In genomic region chr6:55383897-55384296, GRCm38 (mm10) we compare ENCODE assay signal across 10 mouse cellular contexts. TPM values are rescaled to one million over a fixed set of nuclear protein-coding genes. Genes with fewer than 3 reads are reported as not detected.
A peak's percentile ranks its signal among the peaks of the same experiment; 100 is the strongest.
DNase-seq lines count a peak whose midpoint lies in the region; ATAC-seq and TF ChIP-seq lines count a peak whose summit lies in the region.
"Had no signal": no experiment of that assay in that cellular context is flagged by ENCODE, and none has a peak within 500 bp of the region (broad histone marks: within the 10 kb centered on the region; RNA-seq: fewer than 3 reads in every experiment).

No protein-coding gene starts in this region.

- H3K27ac ChIP-seq in hindbrain, embryonic 11.5 days (ENCODE audit: low read depth, low read length), result no peak overlapping the region
- H3K27ac ChIP-seq in hindbrain, embryonic 14.5 days, result no peak overlapping the region
- no peak overlapping the region for H3K27ac ChIP-seq in limb, embryonic 10.5 days
- H3K27ac ChIP-seq: embryonic facial prominence, embryonic 12.5 days had no signal

- H3K4me3 ChIP-seq in hindbrain, embryonic 11.5 days (ENCODE audit: low read depth, low read length), result no peak overlapping the region
- no peak overlapping the region for H3K4me3 ChIP-seq in hindbrain, embryonic 14.5 days (replicated peaks; ENCODE audit: low read length)
- H3K4me3 ChIP-seq in G1E (ENCODE audit: low read depth, low read length), result no peak overlapping the region
- no peak overlapping the region for H3K4me3 ChIP-seq in limb, embryonic 10.5 days
- H3K4me3 ChIP-seq: embryonic facial prominence, embryonic 12.5 days had no signal

- H3K4me2 ChIP-seq in hindbrain, embryonic 11.5 days (replicated peaks; ENCODE audit: low read depth, low read length), result no peak overlapping the region
- no peak overlapping the region for H3K4me2 ChIP-seq in hindbrain, embryonic 14.5 days (replicated peaks)
- H3K4me2 ChIP-seq: embryonic facial prominence, embryonic 12.5 days had no signal

- H3K4me1 ChIP-seq in hindbrain, embryonic 11.5 days (replicated peaks; ENCODE audit: control insufficient read depth, insufficient read depth, low read length), result 0 out of 2 replicates have a peak, but pooled peaks cover 2% of the 10 kb centered on the region
- H3K4me1 ChIP-seq in hindbrain, embryonic 14.5 days (replicated peaks; ENCODE audit: control insufficient read depth, insufficient read depth, low read length), result no peaks in the 10 kb centered on the region
- no peaks in the 10 kb centered on the region for H3K4me1 ChIP-seq in G1E (ENCODE audit: insufficient read depth, low read depth, low read length)
- H3K4me1 ChIP-seq in limb, embryonic 10.5 days, result peaks cover 11% of the 10 kb centered on the region
- H3K4me1 ChIP-seq: embryonic facial prominence, embryonic 12.5 days had no signal

- no peak for ATAC-seq in hindbrain, embryonic 11.5 days (ENCODE audit: low FRiP score)
- no peak for ATAC-seq in hindbrain, embryonic 14.5 days (ENCODE audit: low FRiP score)
- ATAC-seq in G1E (ENCODE audit: extremely low read depth, insufficient number of reproducible peaks, low FRiP score, poor library complexity, severe bottlenecking), result no peak
- peak; percentile 47; the same call in 1 of the 2 replicates for ATAC-seq in granulocyte monocyte progenitor cell, adult 5-6 weeks (replicated peaks; ENCODE audit: poor library complexity, severe bottlenecking)

- H3K9ac ChIP-seq in hindbrain, embryonic 11.5 days (ENCODE audit: low read depth, low read length), result no peak overlapping the region
- no peak overlapping the region for H3K9ac ChIP-seq in hindbrain, embryonic 14.5 days
- H3K9ac ChIP-seq: embryonic facial prominence, embryonic 12.5 days had no signal

- peak; percentile 49 for TF ChIP-seq CTCF in G1E (IDR thresholded peaks at IDR 0.05; ENCODE audit: low read depth, low read length)

- peak; percentile 64 for DNase-seq in hindbrain, embryonic 11.5 days (ENCODE audit: low spot score)
- no peak for DNase-seq in hindbrain, embryonic 14.5 days (ENCODE audit: low spot score)
- no peak for DNase-seq in G1E (ENCODE audit: low spot score)
- peak; percentile 70 for DNase-seq in cerebellum, adult 8-10 months
- DNase-seq in limb, embryonic 10.5 days (ENCODE audit: low spot score), result peak; percentile 78
- DNase-seq in mesoderm, embryonic 11.5 days (ENCODE audit: low read depth, low spot score), result peak; percentile 52
- peak; percentile 34 to 48 for DNase-seq in thymus, postnatal 36 days

- H3K9me3 ChIP-seq in hindbrain, embryonic 11.5 days (ENCODE audit: control insufficient read depth, low read length), result no peaks in the 10 kb centered on the region
- H3K9me3 ChIP-seq in hindbrain, embryonic 14.5 days (ENCODE audit: control insufficient read depth, low read length), result no peaks in the 10 kb centered on the region
- H3K9me3 ChIP-seq in G1E (replicated peaks), result no peaks in the 10 kb centered on the region
- no peaks in the 10 kb centered on the region for H3K9me3 ChIP-seq in limb, embryonic 10.5 days (replicated peaks)
- H3K9me3 ChIP-seq: embryonic facial prominence, embryonic 12.5 days had no signal

- WGBS in hindbrain, embryonic 11.5 days, result 9% methylated on average over 1 of the region's 1 CpGs
- WGBS in hindbrain, embryonic 14.5 days, result 25% methylated on average over 1 of the region's 1 CpGs
- 16% methylated on average over 1 of the region's 1 CpGs for WGBS in limb, embryonic 10.5 days

- no peaks in the 10 kb centered on the region for H3K27me3 ChIP-seq in hindbrain, embryonic 11.5 days (ENCODE audit: control insufficient read depth, insufficient read depth, low read length)
- H3K27me3 ChIP-seq in hindbrain, embryonic 14.5 days (ENCODE audit: control insufficient read depth, insufficient read depth, low read length), result no peaks in the 10 kb centered on the region
- peaks cover 3% of the 10 kb centered on the region; the same call in 1 of the 2 replicates for H3K27me3 ChIP-seq in G1E (ENCODE audit: insufficient read depth, low read length)
- no peaks in the 10 kb centered on the region for H3K27me3 ChIP-seq in limb, embryonic 10.5 days (ENCODE audit: low read depth, poor library complexity, severe bottlenecking)

- H3K36me3 ChIP-seq in hindbrain, embryonic 11.5 days (ENCODE audit: control insufficient read depth, insufficient read depth, low read length), result no peaks in the 10 kb centered on the region
- no peaks in the 10 kb centered on the region for H3K36me3 ChIP-seq in hindbrain, embryonic 14.5 days (replicated peaks; ENCODE audit: control insufficient read depth, insufficient read depth)
- H3K36me3 ChIP-seq in G1E (replicated peaks), result no peaks in the 10 kb centered on the region
- no peaks in the 10 kb centered on the region for H3K36me3 ChIP-seq in limb, embryonic 10.5 days
- H3K36me3 ChIP-seq: embryonic facial prominence, embryonic 12.5 days had no signal

RNA-seq across cellular contexts. Expression of gene Ghrhr, which starts 7.8 kb away (rescaled TPM):
- not detected in 2 replicates for polyA plus RNA-seq in hindbrain, embryonic 11.5 days (2014; fragmentation: Nextera tagmentation; extraction: Ambion mirVana)
- polyA plus RNA-seq in hindbrain, embryonic 14.5 days (2014; fragmentation: Nextera tagmentation; extraction: Ambion mirVana), result not detected in 2 replicates
- total RNA-seq in G1E (2014; fragmentation: Nextera tagmentation) (not detected in 2 replicates), G1E (2017) (0.06 and 0.11 TPM in 2 replicates)
- not detected in 2 replicates for polyA plus RNA-seq in G1E (2012)
- not detected in 2 replicates for total RNA-seq in granulocyte monocyte progenitor cell, adult 5-6 weeks (2014; fragmentation: Nextera tagmentation)
- not detected in 2 replicates for total RNA-seq in granulocyte monocyte progenitor cell, adult 5-6 weeks (2017)
- polyA plus RNA-seq in limb, embryonic 10.5 days (2016; fragmentation: Nextera tagmentation; extraction: Ambion mirVana), result not detected in 2 replicates
- total RNA-seq: left cerebral cortex, postnatal 36 days had no signal
- polyA plus RNA-seq: embryonic facial prominence, embryonic 12.5 days had no signal

RNA-seq across cellular contexts. Expression of gene Aqp1, which starts 47.7 kb away (rescaled TPM):
- 0.46 and 0.56 TPM in 2 replicates for polyA plus RNA-seq in hindbrain, embryonic 11.5 days (2014; fragmentation: Nextera tagmentation; extraction: Ambion mirVana)
- 3.6 and 6.5 TPM in 2 replicates for polyA plus RNA-seq in hindbrain, embryonic 14.5 days (2014; fragmentation: Nextera tagmentation; extraction: Ambion mirVana)
- total RNA-seq in G1E (2014; fragmentation: Nextera tagmentation) (50.3 TPM in 1 of 2 replicates, not detected in the other), G1E (2017) (not detected in 2 replicates)
- not detected in 2 replicates for polyA plus RNA-seq in G1E (2012)
- 0.45 and 1.1 TPM in 2 replicates for total RNA-seq in granulocyte monocyte progenitor cell, adult 5-6 weeks (2014; fragmentation: Nextera tagmentation)
- 1.8 and 3.4 TPM in 2 replicates for total RNA-seq in granulocyte monocyte progenitor cell, adult 5-6 weeks (2017)
- polyA plus RNA-seq in limb, embryonic 10.5 days (2016; fragmentation: Nextera tagmentation; extraction: Ambion mirVana), result 0.94 and 1.1 TPM in 2 replicates

Comparison
In these comparisons a context has a peak if more than half of its experiments do, and no peak if none do; other contexts are left out.
1. DNase-seq: peak in hindbrain, embryonic 11.5 days (single experiment), cerebellum, adult 8-10 months (single experiment), limb, embryonic 10.5 days (single experiment), mesoderm, embryonic 11.5 days (single experiment) and thymus, postnatal 36 days (2 of 2); none in hindbrain, embryonic 14.5 days (single experiment) and G1E (single experiment).